Mouse (Mus musculus) E14TG2a.4 (cell line): ENCODE measurements at regions not wholly inside any gene's neighbourhood (a gene's known extent, or its start where the extent isn't known, plus 50 kb on each side); places are given as distances from the start of the nearest gene placed in this dataset.

Source experiments
- CTCF ChIP-seq: conservative IDR thresholded peaks from 2 replicates; pipeline ENCODE4 v1.5.1; 2014; ENCODE audit warnings: low read length
- NANOG ChIP-seq: IDR thresholded peaks from 2 replicates; pipeline ENCODE4 v1.6.1; 2014; ENCODE audit warnings: borderline replicate concordance, low read length, mixed read lengths
- POU5F1 ChIP-seq: IDR thresholded peaks from 2 replicates; pipeline ENCODE4 v1.6.1; 2014; ENCODE audit warnings: low read length, borderline replicate concordance

GRCm38 (mm10) chr16:31608964-31609363 lies 54.3 kb upstream of the Dlg1 start:
- TF ChIP-seq CTCF, result no peak
- no peak for TF ChIP-seq POU5F1
- TF ChIP-seq NANOG, result no peak
